In genomic region chr19:5713730-5714129, GRCm38 (mm10) we compare ENCODE assay signal across 8 mouse cellular contexts. TPM values are rescaled to one million over a fixed set of nuclear protein-coding genes. Genes with fewer than 3 reads are reported as not detected.
DNase-seq lines count a peak whose midpoint lies in the region; ATAC-seq lines count a peak whose summit lies in the region.

No protein-coding gene starts in this region.

- peaks cover 31% of the 10 kb centered on the region for H3K4me1 ChIP-seq in lung, embryonic 15.5 days
- peaks cover 20% of the 10 kb centered on the region for H3K4me1 ChIP-seq in forebrain, embryonic 13.5 days

- 0 out of 2 replicates have a peak overlapping the region, but pooled peaks have one; percentile 2 for H3K4me3 ChIP-seq in lung, embryonic 15.5 days
- no peak overlapping the region for H3K4me3 ChIP-seq in forebrain, embryonic 13.5 days

- DNase-seq in A20 (ENCODE audit: low read depth, low spot score) (peak; percentile 44), NIH3T3 (ENCODE audit: low read depth) (peak; percentile 75)
- peak; percentile 85 for DNase-seq in gastrocnemius, postnatal 25 days
- DNase-seq in kidney, adult 9 months, result peak; percentile 78
- no peak for DNase-seq in layer of hippocampus, postnatal 36 days

- H3K36me3 ChIP-seq in lung, embryonic 15.5 days, result peaks cover 28% of the 10 kb centered on the region
- H3K36me3 ChIP-seq in forebrain, embryonic 13.5 days (ENCODE audit: poor library complexity, severe bottlenecking), result peaks cover 88% of the 10 kb centered on the region

- peak overlapping the region; percentile 25 for H3K4me2 ChIP-seq in lung, embryonic 15.5 days
- no peak overlapping the region for H3K4me2 ChIP-seq in forebrain, embryonic 13.5 days

- H3K27ac ChIP-seq in lung, embryonic 15.5 days, result peak overlapping the region; percentile 75
- H3K27ac ChIP-seq in forebrain, embryonic 13.5 days, result no peak overlapping the region

- no peak overlapping the region; the same call in 1 of the 2 replicates for H3K9ac ChIP-seq in lung, embryonic 15.5 days
- H3K9ac ChIP-seq in forebrain, embryonic 13.5 days, result no peak overlapping the region

- WGBS in lung, embryonic 15.5 days, result 7% methylated on average over 2 of the region's 2 CpGs
- WGBS in forebrain, embryonic 13.5 days, result 13% methylated on average over 2 of the region's 2 CpGs

- no peaks in the 10 kb centered on the region for H3K9me3 ChIP-seq in lung, embryonic 15.5 days
- no peaks in the 10 kb centered on the region for H3K9me3 ChIP-seq in forebrain, embryonic 13.5 days (replicated peaks)

- no peaks in the 10 kb centered on the region for H3K27me3 ChIP-seq in lung, embryonic 15.5 days
- H3K27me3 ChIP-seq in forebrain, embryonic 13.5 days, result peaks cover 4% of the 10 kb centered on the region; the same call in 1 of the 2 replicates

- peak; percentile 64 for ATAC-seq in lung, embryonic 15.5 days (ENCODE audit: borderline replicate concordance, extremely low read depth, low FRiP score, low TSS enrichment)
- no peak for ATAC-seq in inflammation-experienced regulatory T-cells, adult 6 months
- ATAC-seq in forebrain, embryonic 13.5 days, result no peak

RNA-seq across cellular contexts. Expression of gene Kcnk7, which starts 9.6 kb away (rescaled TPM):
- total RNA-seq in gastrocnemius, postnatal 25 days (2021), result not detected
- polyA plus RNA-seq in lung, embryonic 15.5 days (2015; fragmentation: Nextera tagmentation; extraction: Ambion mirVana), result 0.69 TPM in 1 of 2 replicates, not detected in the other
- polyA plus RNA-seq in inflammation-experienced regulatory T-cells, adult 6 months (2017; shearing (Covaris generic)), result 1 to 10 TPM; 1.5 to 5.7 (median 2.6) TPM
- not detected for total RNA-seq in layer of hippocampus, postnatal 36 days (2021)
- 0.31 and 0.32 TPM in 2 replicates for polyA plus RNA-seq in forebrain, embryonic 13.5 days (2015; fragmentation: Nextera tagmentation; extraction: Ambion mirVana)

RNA-seq across cellular contexts. Expression of gene Ehbp1l1, which starts 12.4 kb away (rescaled TPM):
- 100 to 1,000 TPM; 241 to 266 TPM for total RNA-seq in gastrocnemius, postnatal 25 days (2021)
- polyA plus RNA-seq in lung, embryonic 15.5 days (2015; fragmentation: Nextera tagmentation; extraction: Ambion mirVana), result 23.6 and 24.5 TPM in 2 replicates
- polyA plus RNA-seq in inflammation-experienced regulatory T-cells, adult 6 months (2017; shearing (Covaris generic)), result 10 to 100 TPM; 12.5 to 43.4 (median 19.4) TPM
- 10 to 100 TPM; 13.7 to 14.2 TPM for total RNA-seq in layer of hippocampus, postnatal 36 days (2021)
- 5.3 and 6.7 TPM in 2 replicates for polyA plus RNA-seq in forebrain, embryonic 13.5 days (2015; fragmentation: Nextera tagmentation; extraction: Ambion mirVana)

RNA-seq across cellular contexts. Expression of gene Fam89b, which starts 15.7 kb away (rescaled TPM):
- 10 to 100 TPM; 24.7 to 24.9 TPM for total RNA-seq in gastrocnemius, postnatal 25 days (2021)
- polyA plus RNA-seq in lung, embryonic 15.5 days (2015; fragmentation: Nextera tagmentation; extraction: Ambion mirVana), result 105 and 108 TPM in 2 replicates
- 10 to 100 TPM; 13.0 to 57.6 (median 36.1) TPM for polyA plus RNA-seq in inflammation-experienced regulatory T-cells, adult 6 months (2017; shearing (Covaris generic))
- 10 to 100 TPM; 24.1 to 29.4 TPM for total RNA-seq in layer of hippocampus, postnatal 36 days (2021)
- polyA plus RNA-seq in forebrain, embryonic 13.5 days (2015; fragmentation: Nextera tagmentation; extraction: Ambion mirVana), result 199 and 204 TPM in 2 replicates

RNA-seq across cellular contexts. Expression of gene Pcnx3, which starts 25.0 kb away (rescaled TPM):
- 10 to 100 TPM; 13.5 to 13.8 TPM for total RNA-seq in gastrocnemius, postnatal 25 days (2021)
- 18.2 and 20.9 TPM in 2 replicates for polyA plus RNA-seq in lung, embryonic 15.5 days (2015; fragmentation: Nextera tagmentation; extraction: Ambion mirVana)
- polyA plus RNA-seq in inflammation-experienced regulatory T-cells, adult 6 months (2017; shearing (Covaris generic)), result 10 to 100 TPM; 14.8 to 26.0 (median 21.1) TPM
- total RNA-seq in layer of hippocampus, postnatal 36 days (2021), result 10 to 100 TPM; 61.9 to 68.5 TPM
- 21.6 and 29.4 TPM in 2 replicates for polyA plus RNA-seq in forebrain, embryonic 13.5 days (2015; fragmentation: Nextera tagmentation; extraction: Ambion mirVana)

RNA-seq across cellular contexts. Expression of gene Map3k11, which starts 25.2 kb away (rescaled TPM):
- total RNA-seq in gastrocnemius, postnatal 25 days (2021), result 10 to 100 TPM in 1 of 2 experiments, 1 to 10 TPM in 1; 8.3 to 10.9 TPM
- polyA plus RNA-seq in lung, embryonic 15.5 days (2015; fragmentation: Nextera tagmentation; extraction: Ambion mirVana), result 44.1 and 45.2 TPM in 2 replicates
- 1 to 10 TPM; 6.6 to 8.7 (median 7.8) TPM for polyA plus RNA-seq in inflammation-experienced regulatory T-cells, adult 6 months (2017; shearing (Covaris generic))
- total RNA-seq in layer of hippocampus, postnatal 36 days (2021), result 10 to 100 TPM; 17.8 to 18.6 TPM
- 11.3 and 11.7 TPM in 2 replicates for polyA plus RNA-seq in forebrain, embryonic 13.5 days (2015; fragmentation: Nextera tagmentation; extraction: Ambion mirVana)

Comparison
In these comparisons a context has a peak if more than half of its experiments do, and no peak if none do; other contexts are left out.
1. DNase-seq: peak in A20 (single experiment), NIH3T3 (single experiment), gastrocnemius, postnatal 25 days (single experiment) and kidney, adult 9 months (single experiment); none in layer of hippocampus, postnatal 36 days (0 of 2).